Mouse (Mus musculus): ENCODE data around the gene Ergic1. TPM values are rescaled to one million over a fixed set of nuclear protein-coding genes. Genes with fewer than 3 reads are reported as not detected.

Gene Ergic1
- total RNA-seq, 2 experiments from 2014 or later, result 132 to 144 TPM

- no peak for DNase-seq (ENCODE audit: low spot score in 2 of 2)
These were observed 25.8 kb upstream of the Ergic1 start for GRCm38 (mm10) chr17:26535251-26536136.

GRCm38 (mm10) chr17:26537722-26538471 lies 23.4 kb upstream of the Ergic1 start:
- no peak for DNase-seq (ENCODE audit: low spot score in 2 of 2)

DNA sequence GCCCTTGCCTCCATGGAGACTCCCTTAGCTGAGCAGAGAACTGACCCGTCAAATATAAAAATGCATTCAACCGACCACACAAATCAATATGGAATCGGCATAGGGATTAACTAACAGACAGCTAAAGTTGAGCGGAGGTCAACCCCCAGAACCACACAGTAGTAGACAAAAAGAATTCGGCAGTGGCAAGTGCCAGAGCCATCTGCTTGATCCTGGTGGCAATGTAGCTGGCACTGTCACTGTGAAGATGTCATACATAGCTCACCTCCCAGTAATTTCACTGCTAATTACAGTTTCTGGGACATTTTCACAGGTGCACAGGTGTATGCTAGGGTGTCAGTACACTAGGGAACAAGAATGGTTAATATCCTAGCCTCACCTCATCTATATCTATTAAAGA lies 21.2 kb upstream of the Ergic1 start:
- DNase-seq (ENCODE audit: low spot score in 2 of 2), result no peak

DNA sequence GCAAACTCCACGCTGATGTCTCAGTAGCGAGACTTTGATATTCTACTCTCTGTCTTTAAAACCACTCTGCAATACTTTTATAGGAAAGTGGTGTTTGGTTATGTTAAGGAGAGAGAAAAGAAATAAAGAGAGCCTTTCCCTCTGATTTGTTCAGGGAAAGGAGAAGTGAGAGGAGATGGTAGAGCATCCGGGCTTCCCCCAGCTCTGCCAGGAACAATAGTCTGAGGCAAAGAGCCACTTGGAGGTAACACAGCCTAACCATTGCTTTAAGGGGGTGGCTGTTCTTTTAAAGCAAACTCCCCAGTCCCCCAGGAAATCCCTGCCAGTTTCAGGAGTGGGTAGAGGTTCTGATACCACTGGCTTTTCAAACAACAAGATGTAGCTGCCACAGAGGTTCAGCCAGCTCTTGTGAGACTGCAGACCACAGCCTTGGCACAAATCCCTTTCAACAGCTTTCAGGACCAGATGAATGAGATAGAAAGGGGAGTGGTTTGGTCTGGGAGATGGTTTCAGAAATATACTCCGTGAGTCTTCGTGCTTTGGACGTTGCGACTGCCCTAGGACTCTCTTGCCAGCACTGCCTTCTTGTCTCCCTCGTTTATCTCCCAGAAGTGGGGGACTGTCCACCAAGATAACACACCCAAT lies 16.8 kb upstream of the Ergic1 start:
- DNase-seq (ENCODE audit: low spot score in 2 of 2), result no peak

DNA sequence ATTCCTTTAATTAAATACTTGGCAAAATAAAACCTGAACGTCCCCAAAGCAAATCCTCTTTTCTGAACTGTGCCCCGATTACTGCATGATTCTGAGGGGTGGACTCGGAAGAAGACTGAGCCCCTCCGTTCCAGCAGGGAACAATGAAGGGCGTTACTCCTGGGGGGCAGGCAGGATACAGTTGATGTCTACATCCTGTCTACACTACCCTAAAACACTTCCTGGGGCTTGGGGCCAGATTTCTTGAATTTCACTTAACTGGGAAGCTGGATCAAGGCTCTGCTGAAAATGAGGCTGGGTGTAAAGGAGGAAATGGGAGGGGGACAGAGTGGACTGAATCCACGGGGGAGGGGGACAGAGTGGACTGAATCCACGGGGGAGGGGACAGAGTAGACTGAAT lies 13.5 kb upstream of the Ergic1 start:
- DNase-seq (ENCODE audit: low spot score in 2 of 2), result no peak

DNA sequence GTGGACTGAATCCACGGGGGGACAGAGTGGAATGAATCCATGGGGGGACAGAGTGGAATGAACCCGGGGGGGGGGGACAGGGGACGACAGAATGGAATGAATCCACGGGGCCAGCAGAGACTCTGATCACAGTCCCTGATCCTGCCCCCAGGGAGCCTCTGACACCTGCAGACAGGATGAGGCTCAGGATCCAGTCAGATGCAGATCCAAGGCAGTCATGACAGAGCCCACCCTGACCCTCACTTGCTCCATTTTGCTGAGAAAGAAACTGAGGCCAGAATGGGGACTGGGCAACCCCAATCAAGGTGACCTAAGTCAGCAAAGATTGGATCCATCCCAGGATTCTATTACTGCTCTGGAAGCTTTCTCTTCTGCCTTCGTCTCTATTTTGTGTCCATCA lies 12.7 kb upstream of the Ergic1 start:
- DNase-seq (ENCODE audit: low spot score in 2 of 2), result no peak

DNA sequence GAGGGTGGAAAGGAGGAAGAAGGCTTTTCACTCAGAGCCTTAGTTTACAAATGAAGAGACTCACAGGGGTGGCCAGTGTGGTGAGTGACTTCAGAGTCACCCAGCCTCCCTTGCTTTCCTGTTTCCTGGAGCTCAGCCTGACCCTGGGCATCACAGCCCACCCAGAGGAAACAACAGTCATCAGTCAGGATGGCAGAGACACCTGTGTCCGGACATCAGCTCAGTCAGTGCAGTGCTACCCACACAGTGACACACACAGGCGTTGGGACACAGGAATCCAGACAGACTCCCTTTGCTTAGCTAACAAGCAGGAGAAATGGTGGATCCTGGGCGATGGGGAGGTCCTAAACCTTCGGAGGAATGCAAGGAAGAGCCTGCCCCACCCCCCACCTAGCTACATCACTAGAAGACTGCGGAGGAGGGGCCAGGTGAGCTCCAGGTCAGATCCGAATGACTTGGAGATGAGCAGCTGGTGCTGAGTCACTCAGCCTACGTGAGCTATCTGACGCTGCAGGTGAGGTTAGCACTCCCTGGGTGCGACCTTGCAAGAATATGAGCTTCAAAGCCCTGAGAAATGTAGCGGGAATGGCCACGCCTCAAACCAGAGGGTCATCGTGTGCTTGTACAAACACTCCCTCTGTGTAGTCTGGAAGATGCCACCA lies 12.0 kb upstream of the Ergic1 start:
- DNase-seq (ENCODE audit: low spot score in 2 of 2), result no peak

GRCm38 (mm10) chr17:26551104-26551503 lies 10.2 kb upstream of the Ergic1 start:
- no peak for DNase-seq (ENCODE audit: low spot score in 2 of 2)

- no peak for DNase-seq (ENCODE audit: low spot score in 2 of 2)
These were observed 8.3 kb upstream of the Ergic1 start for GRCm38 (mm10) chr17:26553033-26553432.

- no peak for DNase-seq (ENCODE audit: low spot score in 2 of 2)
These were observed 581 bp upstream of the Ergic1 start for GRCm38 (mm10) chr17:26560526-26561289.

DNA sequence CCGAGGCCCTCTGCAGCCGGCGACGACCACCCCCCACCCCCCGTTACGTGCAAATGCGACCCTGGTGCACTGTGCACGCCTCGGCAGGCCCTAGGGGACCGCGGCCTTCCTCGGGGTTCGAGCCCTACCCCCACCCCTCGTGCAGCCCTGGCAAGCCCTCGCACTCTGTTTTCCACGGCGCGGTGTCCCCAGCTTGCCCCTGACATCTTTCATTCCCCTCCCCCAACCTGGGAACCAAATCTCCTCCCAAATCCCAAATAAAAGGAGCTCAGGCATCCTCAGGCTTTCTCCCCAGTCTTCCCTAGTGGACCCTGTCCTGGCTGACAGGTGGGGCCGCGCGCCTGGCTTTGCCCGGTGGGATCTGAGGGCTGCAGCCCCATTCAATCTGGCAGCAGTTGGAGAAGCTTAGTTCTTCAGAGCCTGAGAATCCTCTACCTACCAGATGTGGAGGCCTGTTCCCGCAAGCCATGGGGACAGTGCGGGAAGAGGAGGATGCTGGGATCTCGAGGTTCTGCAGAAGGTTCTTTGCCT lies 427 bp downstream of the Ergic1 start, which contains the start of gene Dusp1:
Dusp1 (minus strand) TSS at position 478 of the 531 bp plus-strand sequence.
- DNase-seq (ENCODE audit: low spot score in 2 of 2), result peak; percentile 37

DNA sequence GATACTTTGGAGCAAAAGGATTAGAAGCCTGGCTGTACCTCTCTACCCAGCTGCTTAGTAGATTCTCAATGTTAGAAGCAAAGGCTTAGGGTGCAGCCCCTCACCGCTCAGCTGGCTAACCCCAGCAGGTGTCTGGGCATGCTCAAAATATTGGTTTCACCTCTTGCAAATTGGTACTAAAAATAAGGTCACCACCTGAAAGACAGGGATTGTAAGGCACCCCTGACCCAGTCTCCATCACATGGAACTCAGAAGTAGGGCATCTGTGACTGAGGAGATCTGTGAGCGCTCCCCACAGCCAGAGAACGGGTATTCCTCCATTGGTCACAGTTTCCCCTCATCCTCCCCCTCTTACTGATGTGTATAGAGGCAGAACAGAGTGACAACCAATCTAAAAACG lies 1.0 kb downstream of the Ergic1 start:
- no peak for DNase-seq (ENCODE audit: low spot score in 2 of 2)

DNA sequence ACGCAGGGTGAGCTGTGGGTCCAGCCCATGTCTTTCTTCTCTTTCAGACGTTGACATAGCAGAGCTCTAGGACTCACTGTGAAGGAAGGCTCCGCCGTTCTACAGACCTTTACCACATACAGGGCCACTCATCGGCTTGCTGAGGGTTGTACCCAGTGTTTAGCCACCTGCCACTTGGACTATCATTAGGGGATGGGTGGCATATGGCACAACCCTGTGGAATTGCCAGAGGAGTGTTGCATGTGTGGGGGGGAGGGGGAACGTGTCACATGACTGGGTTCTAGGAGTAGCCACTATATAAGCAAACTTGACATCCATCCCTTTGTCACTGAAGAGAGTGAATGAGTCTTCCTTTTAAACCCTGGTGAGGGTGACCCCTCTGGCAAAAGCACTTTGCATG lies 2.2 kb downstream of the Ergic1 start:
- DNase-seq (ENCODE audit: low spot score in 2 of 2), result no peak

DNA sequence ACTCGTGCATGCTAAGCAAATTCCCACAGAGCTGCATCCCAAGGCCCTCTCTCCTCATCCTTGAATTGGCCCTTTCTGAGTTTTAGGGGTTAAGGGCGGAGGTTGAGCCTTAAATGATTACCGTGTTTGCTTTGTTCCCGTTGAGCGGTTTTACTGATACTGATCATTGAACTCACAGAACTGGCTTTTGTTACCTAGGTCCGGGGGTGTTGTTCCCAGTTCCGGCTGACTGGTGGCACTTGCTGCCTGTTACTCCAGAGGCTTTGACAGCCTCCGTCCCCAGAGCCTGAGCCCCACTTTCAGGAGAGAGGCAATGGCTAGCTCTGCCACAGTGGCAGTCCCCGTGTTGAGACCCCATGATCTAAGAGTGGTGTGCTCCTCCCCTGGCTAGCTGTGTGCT lies 3.1 kb downstream of the Ergic1 start:
- no peak for DNase-seq (ENCODE audit: low spot score in 2 of 2)

GRCm38 (mm10) chr17:26567142-26567817 lies 6.0 kb downstream of the Ergic1 start:
- no peak for DNase-seq (ENCODE audit: low spot score in 2 of 2)

- DNase-seq (ENCODE audit: low spot score in 2 of 2), result no peak
These were observed 6.5 kb downstream of the Ergic1 start for GRCm38 (mm10) chr17:26567818-26568173.

DNA sequence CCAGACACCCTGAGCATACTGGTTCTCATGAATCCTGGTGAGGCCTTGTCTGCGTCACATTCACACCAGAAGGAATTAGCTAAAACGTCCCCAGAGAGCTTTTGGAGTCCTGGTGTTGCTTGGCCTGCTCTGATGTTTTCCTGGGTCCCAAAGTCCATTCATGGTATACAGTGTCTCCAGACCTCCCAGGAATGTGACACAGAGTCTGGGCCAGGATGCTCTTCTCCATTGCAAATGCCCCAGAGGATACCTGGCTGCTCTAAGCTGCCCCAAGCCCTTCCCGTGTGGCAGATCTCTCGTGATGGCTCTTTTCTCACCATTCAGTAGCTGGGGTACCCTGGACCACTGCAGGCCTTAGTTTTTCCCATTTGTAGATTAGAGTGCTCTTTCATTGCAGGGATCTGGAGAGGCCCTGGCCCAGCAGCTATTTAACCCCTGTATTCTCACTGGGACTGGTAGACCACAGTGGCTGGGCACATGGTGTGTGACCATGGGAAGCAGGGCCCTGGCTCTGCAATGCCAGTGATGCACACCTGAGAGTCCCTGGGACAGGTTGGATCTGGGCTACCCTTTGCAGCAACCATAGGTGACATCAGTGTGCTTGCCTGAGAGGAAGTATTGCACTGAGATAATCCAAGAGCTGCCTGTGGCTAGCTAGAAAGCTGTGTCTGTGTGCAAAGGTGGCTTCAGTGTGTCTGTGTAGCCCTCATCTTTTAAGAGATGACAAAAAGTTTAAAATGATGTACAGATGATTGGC lies 8.5 kb downstream of the Ergic1 start:
- DNase-seq (ENCODE audit: low spot score in 2 of 2), result no peak

GRCm38 (mm10) chr17:26570651-26571118 lies 9.4 kb downstream of the Ergic1 start:
- DNase-seq (ENCODE audit: low spot score in 2 of 2), result no peak

DNA sequence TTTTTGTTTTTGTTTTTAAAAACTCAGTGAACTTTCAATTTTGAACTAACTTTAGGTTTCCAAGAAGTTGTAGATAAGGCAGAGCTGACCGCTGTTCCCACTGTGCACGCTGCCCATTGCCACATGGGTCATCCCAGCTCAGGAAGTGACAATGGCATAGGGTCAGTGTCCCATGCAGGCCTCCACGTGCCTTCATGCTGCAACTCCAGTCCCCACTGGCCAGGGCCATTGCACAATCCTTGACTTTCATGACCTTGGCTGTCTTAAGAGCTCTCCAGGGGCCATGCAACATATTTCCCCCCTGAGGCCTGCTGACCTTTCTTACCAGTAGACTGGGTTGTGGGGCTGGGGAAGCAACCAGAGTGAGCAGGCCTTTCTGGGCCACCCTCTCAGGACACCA lies 10.1 kb downstream of the Ergic1 start:
- DNase-seq (ENCODE audit: low spot score in 2 of 2), result no peak

All from layer of hippocampus, postnatal 14 days (tissue).